Mouse (Mus musculus) embryonic facial prominence, embryonic 14.5 days (tissue): Measurements from ENCODE around the gene Wapl. TPM values are rescaled to one million over a fixed set of nuclear protein-coding genes. Genes with fewer than 3 reads are reported as not detected.

Experiments used
- ATAC-seq: fragments of 200-750 bp; cut with Nextera tagmentation; 2 replicates; pipeline ENCODE4 v1.8.0; 2017; ENCODE audit warnings: low read depth, moderate number of reproducible peaks, moderate TSS enrichment
- DNase-seq: peaks from one replicate; pipeline ENCODE4 v3.0.0-alpha.2; 2015; ENCODE audit warnings: low spot score
- H3K27ac ChIP-seq: fragments of 300-500 bp; sonication (generic); replicated peaks from 2 replicates; pipeline ENCODE4 v1.5.1; 2014; ENCODE audit warnings: low read depth, mild to moderate bottlenecking, low read length, moderate library complexity
- H3K27me3 ChIP-seq: fragments of 300-500 bp; sonication (generic); replicated peaks from 2 replicates; pipeline ENCODE4 v1.6.1; 2014; ENCODE audit warnings: low read length; ENCODE audit not compliant: control insufficient read depth, insufficient read depth
- H3K36me3 ChIP-seq: fragments of 300-500 bp; sonication (generic); 2 replicates; pipeline ENCODE4 v1.6.1; 2014; ENCODE audit warnings: low read length, mixed read lengths; ENCODE audit not compliant: control insufficient read depth, insufficient read depth
- H3K4me1 ChIP-seq: fragments of 300-500 bp; sonication (generic); 2 replicates; pipeline ENCODE4 v1.6.1; 2014; ENCODE audit warnings: antibody characterized with exemption, low read length; ENCODE audit not compliant: control insufficient read depth, insufficient read depth
- H3K4me2 ChIP-seq: fragments of 300-500 bp; sonication (generic); 2 replicates; pipeline ENCODE4 v1.6.1; 2014; ENCODE audit warnings: low read depth, mild to moderate bottlenecking, low read length, moderate library complexity, mixed read lengths
- H3K4me3 ChIP-seq: fragments of 300-500 bp; sonication (generic); 2 replicates; pipeline ENCODE4 v1.5.1; 2014; ENCODE audit warnings: low read depth, mild to moderate bottlenecking, low read length
- H3K9ac ChIP-seq: fragments of 300-500 bp; sonication (generic); 2 replicates; pipeline ENCODE4 v1.6.1; 2014; ENCODE audit warnings: low read depth, mild to moderate bottlenecking, low read length, moderate library complexity, mixed read lengths
- H3K9me3 ChIP-seq: fragments of 300-500 bp; sonication (generic); 2 replicates; pipeline ENCODE4 v1.6.1; 2016; ENCODE audit warnings: low read length; ENCODE audit not compliant: control insufficient read depth
- WGBS: fragments of 180-500 bp; shearing (Covaris S2); extraction: QIAGEN DNeasy Blood & Tissue Kit; methylation state at CpG from one replicate; pipeline ENCODE4 v1.1.7; 2014; 5-methylcytosine and 5-hydroxymethylcytosine counted together
- polyA plus RNA-seq: library from polyadenylated mRNA; unstranded; fragments of >200 nt; fragmentation: Nextera tagmentation; extraction: Ambion mirVana; gene quantifications from 2 replicates; pipeline ENCODE4 v1.2.1, GENCODE M21; 2014

Wapl gene
- polyA plus RNA-seq, 1 experiment from 2014 or later, result 26.9 TPM

DNA sequence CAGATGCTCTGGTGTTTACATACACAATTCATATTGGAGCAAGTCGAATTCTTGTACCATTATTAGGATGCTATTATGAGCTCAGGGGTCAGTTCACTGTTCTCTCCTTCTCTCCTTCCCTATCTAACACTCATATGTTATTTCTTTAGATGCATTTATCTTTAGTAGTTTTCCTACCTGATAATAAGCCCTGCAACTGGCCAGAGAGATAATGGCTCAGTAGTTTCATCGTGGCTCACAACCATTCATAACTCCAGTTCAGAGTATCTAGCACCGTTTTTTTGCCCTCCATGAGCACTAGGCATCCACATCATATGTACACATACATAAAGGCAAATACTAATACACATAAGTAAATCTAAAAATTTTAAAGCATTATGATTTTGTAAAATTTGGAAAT is 44.4 kb downstream of the Wapl start:
- Histone ChIP-seq H3K36me3 (peaks cover 30% of the 10 kb centered on the region), H3K9ac (no peak overlapping the region), H3K9me3 (no peaks in the 10 kb centered on the region), H3K27me3 (no peaks in the 10 kb centered on the region), H3K4me1 (no peaks in the 10 kb centered on the region), H3K4me2 (no peak overlapping the region), H3K4me3 (no peak overlapping the region), H3K27ac (no peak overlapping the region)
- DNase-seq (no peak), ATAC-seq (no peak)
- WGBS, result 93% methylated on average over 3 of the region's 3 CpGs

DNA sequence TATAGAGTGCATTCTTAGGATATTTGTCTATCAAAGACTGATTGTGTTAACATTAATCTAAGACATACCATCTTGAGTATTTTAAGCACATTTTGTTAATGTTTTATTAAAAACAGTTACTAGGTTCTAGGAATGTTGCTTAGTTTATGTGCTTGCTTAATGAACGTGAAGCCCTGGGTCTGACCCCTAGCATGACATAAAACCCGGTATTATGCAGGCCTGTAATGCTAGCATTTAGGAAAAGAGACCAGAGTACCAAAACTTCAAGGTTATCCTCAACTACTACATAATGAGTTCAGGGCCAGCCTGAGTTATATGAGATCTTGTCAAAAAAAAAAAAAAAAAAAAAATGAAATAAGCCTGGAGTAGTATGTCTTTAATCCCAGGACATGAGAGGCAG is 54.0 kb downstream of the Wapl start:
- H3K9ac ChIP-seq, result no peak overlapping the region
- no peaks in the 10 kb centered on the region for H3K4me1 ChIP-seq
- H3K9me3 ChIP-seq, result no peaks in the 10 kb centered on the region
- H3K4me3 ChIP-seq, result no peak overlapping the region
- ATAC-seq, result no peak
- peaks cover 52% of the 10 kb centered on the region for H3K36me3 ChIP-seq
- H3K4me2 ChIP-seq, result no peak overlapping the region
- 81% methylated on average over 2 of the region's 2 CpGs for WGBS
- no peak for DNase-seq
- no peaks in the 10 kb centered on the region for H3K27me3 ChIP-seq
- no peak overlapping the region for H3K27ac ChIP-seq

DNA sequence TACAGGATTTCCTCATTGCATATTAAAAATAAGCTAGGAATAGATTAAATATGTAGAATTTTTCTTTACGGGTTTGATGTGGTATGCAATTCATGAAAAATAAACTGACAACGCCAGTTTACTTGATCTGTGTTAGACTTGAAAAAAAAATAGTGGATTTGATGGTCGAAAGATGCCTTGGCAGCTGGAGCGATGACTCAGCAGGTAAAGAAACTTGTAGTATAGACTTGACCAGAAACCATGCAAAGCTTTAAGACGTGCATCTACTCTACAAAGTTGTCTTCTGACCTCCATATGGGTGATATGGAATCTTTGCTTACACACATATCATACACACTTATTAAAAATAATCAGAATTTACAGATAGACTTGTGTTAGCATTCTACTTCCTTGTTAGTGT is 61.7 kb downstream of the Wapl start:
- no peak overlapping the region for H3K4me3 ChIP-seq
- no peaks in the 10 kb centered on the region for H3K27me3 ChIP-seq
- no peak overlapping the region for H3K27ac ChIP-seq
- no peak overlapping the region for H3K9ac ChIP-seq
- peaks cover 62% of the 10 kb centered on the region for H3K36me3 ChIP-seq
- ATAC-seq (no peak), DNase-seq (no peak)
- no peaks in the 10 kb centered on the region for H3K9me3 ChIP-seq
- H3K4me1 ChIP-seq, result no peaks in the 10 kb centered on the region
- WGBS, result 87% methylated on average over 5 of the region's 5 CpGs
- H3K4me2 ChIP-seq, result no peak overlapping the region

DNA sequence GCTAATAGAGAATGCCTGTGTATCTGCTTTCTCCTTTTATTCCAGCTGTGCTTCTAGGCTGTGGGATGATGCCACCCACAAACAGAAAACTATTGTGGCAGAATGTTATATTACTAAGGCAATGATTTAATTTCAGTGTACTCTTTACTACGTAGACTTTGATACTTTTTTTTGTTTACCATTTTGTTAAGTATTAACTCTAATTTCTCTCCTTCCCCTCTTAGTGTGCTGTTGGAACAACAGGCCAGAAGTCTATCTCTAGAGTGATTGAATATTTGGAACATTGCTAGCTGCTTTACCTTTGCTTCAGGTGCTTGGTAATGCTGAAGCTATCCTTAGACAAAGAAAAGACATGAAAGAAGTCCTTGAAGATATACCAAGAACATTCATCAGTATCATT is 71.7 kb downstream of the Wapl start:
- Histone ChIP-seq H3K27ac (no peak overlapping the region), H3K9me3 (no peaks in the 10 kb centered on the region), H3K27me3 (no peaks in the 10 kb centered on the region), H3K36me3 (peaks cover 67% of the 10 kb centered on the region), H3K4me1 (no peaks in the 10 kb centered on the region), H3K9ac (no peak overlapping the region), H3K4me3 (no peak overlapping the region), H3K4me2 (no peak overlapping the region)
- WGBS, result 100% methylated on average over 1 of the region's 1 CpGs
- no peak for ATAC-seq
- no peak for DNase-seq

DNA sequence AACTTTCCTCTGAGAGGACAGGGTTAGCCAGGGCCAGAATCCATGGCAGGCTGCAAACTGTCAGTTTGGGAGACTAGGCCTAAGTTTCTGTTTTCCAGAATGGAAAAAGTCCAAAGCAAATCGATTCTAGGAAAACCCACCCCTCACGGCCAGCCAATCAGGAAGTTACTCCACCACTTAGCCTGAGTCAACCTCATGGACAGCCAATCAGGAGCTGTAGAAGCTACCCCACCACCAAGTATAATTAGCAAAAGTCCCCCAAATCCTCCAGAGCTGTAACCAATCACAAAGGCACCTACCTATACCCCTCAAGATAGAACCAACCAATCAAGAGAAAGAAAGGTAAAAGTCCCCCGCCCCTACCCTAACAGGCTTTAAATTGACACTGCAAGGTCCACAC is 82.0 kb downstream of the Wapl start:
- H3K27ac ChIP-seq, result no peak overlapping the region
- H3K9me3 ChIP-seq, result no peaks in the 10 kb centered on the region
- no peaks in the 10 kb centered on the region for H3K27me3 ChIP-seq
- ATAC-seq (no peak), DNase-seq (no peak)
- no peak overlapping the region for H3K4me3 ChIP-seq
- H3K4me2 ChIP-seq, result no peak overlapping the region
- WGBS, result 85% methylated on average over 3 of the region's 3 CpGs
- H3K9ac ChIP-seq, result no peak overlapping the region
- H3K36me3 ChIP-seq, result no peaks in the 10 kb centered on the region
- H3K4me1 ChIP-seq, result no peaks in the 10 kb centered on the region

DNA sequence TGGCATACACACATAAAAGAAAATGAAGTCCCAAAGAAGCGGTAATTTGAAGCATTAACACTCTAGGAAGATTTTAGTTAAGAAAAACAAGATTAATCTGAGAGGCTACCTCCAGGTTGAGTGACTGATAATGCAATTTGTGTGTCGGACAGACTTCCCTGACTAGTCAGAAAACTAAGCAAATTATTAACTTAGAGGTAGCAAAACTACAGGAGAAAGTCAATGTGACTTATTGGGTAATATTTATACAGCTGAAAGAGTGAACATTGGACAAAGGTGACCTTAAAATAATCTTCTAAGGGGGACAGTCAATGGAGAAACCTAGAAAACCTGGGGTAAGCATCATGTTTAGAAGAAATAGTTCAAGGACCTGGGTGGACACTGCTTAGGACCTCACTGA is 86.2 kb downstream of the Wapl start:
- DNase-seq (no peak), ATAC-seq (no peak)
- no peak overlapping the region for H3K9ac ChIP-seq

DNA sequence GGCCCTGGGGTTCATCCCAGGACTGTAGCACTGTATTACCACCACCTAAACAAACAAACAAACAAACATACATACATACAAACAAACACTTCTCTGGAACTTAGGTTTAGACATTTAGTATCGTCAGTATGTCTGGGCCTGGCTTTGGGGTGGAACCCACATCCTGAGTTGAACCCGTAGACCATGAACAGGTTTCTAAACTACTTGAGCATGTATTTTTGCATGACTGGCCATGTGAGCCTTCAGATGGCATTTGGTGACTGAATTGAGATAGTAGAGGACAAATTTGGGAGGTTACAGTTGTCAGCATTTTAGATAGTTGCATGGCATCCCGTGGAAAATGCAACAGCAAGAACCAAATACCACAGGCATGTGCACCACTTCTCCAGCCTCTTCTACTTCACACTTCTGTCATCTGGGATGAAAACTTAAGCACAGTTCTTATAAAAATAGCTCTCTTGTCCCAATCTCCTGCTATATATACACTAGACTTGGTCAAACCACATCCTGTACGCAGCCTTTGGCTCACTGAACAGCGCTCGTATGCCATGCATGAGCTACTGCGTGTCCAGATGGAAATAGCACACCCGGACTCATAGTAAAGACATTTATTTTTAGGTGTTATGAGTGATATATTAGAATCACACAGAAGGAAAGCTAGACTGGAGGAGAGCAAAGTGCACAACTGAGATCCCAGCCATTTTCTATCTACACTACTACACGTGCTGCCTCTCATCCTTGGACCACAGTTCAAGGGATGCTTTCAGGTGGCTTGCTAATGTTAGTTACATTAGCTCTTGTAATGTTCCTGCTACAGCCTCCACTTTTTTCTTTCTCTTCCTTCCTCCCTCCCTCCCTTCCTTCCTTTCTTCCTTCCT is 87.6 kb downstream of the Wapl start:
- H3K4me2 ChIP-seq, result no peak overlapping the region
- ATAC-seq (no peak), DNase-seq (no peak)
- H3K4me3 ChIP-seq, result no peak overlapping the region
- H3K36me3 ChIP-seq, result no peaks in the 10 kb centered on the region
- no peak overlapping the region for H3K9ac ChIP-seq
- H3K4me1 ChIP-seq, result no peaks in the 10 kb centered on the region
- WGBS, result 89% methylated on average over 9 of the region's 9 CpGs
- H3K27me3 ChIP-seq, result no peaks in the 10 kb centered on the region
- H3K9me3 ChIP-seq, result no peaks in the 10 kb centered on the region
- no peak overlapping the region for H3K27ac ChIP-seq

More for the DNA sequence above, 86.2 kb downstream of the Wapl start:
- Histone ChIP-seq H3K4me1 (no peaks in the 10 kb centered on the region), H3K36me3 (no peaks in the 10 kb centered on the region), H3K4me2 (no peak overlapping the region), H3K4me3 (no peak overlapping the region), H3K9me3 (no peaks in the 10 kb centered on the region), H3K27ac (no peak overlapping the region), H3K27me3 (no peaks in the 10 kb centered on the region)
- 71% methylated on average over 2 of the region's 2 CpGs for WGBS

DNA sequence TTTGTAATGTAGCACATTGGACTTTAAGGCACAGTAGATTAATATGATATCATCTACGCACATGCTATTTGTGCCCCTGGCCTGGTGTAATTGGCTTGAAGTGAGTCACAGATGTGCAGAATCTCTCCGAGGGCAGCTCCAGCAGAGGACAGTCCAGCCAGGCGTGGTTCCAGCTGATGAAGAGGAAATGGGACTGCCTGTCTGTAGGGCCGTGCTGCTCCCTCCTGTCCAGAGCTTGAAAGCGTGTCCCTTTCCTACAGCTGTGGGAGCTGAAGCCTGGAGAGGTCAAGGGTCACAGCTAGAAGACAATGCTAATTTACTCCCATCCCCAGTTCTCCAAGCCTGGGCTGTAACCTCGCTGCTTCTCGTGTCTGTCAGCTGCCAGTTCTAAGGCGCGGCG is 89.0 kb downstream of the Wapl start:
- Histone ChIP-seq H3K9me3 (no peaks in the 10 kb centered on the region), H3K27me3 (no peaks in the 10 kb centered on the region), H3K9ac (no peak overlapping the region), H3K4me1 (no peaks in the 10 kb centered on the region), H3K27ac (no peak overlapping the region), H3K4me3 (no peak overlapping the region), H3K36me3 (no peaks in the 10 kb centered on the region), H3K4me2 (no peak overlapping the region)
- WGBS, result 41% methylated on average over 10 of the region's 10 CpGs
- no peak; the same call in 1 of the 2 replicates for ATAC-seq
- DNase-seq, result no peak
